Mouse (Mus musculus) liver, embryonic 14.5 days (tissue): ENCODE results near the gene Wbp1l.

Experiments used
- CTCF ChIP-seq: IDR thresholded peaks from 2 replicates; pipeline ENCODE4 v1.5.1; 2016; ENCODE audit warnings: antibody characterized with exemption, low read depth, control low read depth
- EP300 ChIP-seq: IDR thresholded peaks from 2 replicates; pipeline ENCODE4 v1.6.1; 2016; ENCODE audit warnings: antibody characterized with exemption, low read depth

DNA sequence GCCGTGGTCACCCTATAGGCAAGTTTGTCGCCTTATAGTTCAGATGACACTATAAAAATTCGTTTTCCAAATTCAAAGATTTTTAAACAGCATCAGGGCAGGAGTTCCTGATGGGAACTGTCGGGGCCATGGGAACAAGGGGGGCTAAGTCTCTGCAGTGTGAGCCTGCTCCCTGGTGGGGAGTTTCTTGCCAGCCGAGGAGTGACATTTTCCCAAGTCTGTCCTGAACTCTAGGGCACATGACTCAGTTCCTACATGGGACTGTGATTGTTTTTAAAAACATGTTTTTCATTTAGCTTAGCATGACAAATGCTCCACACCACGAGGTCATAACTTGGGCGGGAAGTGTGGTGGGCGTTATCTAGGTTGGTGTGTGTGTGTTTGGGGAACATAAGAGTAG is 49.0 kb downstream of the Wbp1l start:
- TF ChIP-seq CTCF (no peak; the same call in 1 of the 2 replicates), EP300 (no peak)
